Mouse (Mus musculus) liver, embryonic 14.5 days (tissue): Measurements from ENCODE around the gene Zfp90.

ENCODE experiments used
- CTCF ChIP-seq: IDR thresholded peaks from 2 replicates; pipeline ENCODE4 v1.5.1; 2016; ENCODE audit warnings: antibody characterized with exemption, low read depth, control low read depth
- EP300 ChIP-seq: IDR thresholded peaks from 2 replicates; pipeline ENCODE4 v1.6.1; 2016; ENCODE audit warnings: antibody characterized with exemption, low read depth

GRCm38 (mm10) chr8:106433667-106434066, 18.5 kb downstream of the Zfp90 start:
- no peak for TF ChIP-seq CTCF
- TF ChIP-seq EP300: no peak
